Comparison of ENCODE assay signal across 24 mouse cellular contexts in genomic region chr10:57702246-57702645, GRCm38 (mm10).
A peak's percentile ranks its signal among the peaks of the same experiment; 100 is the strongest.
DNase-seq lines count a peak whose midpoint lies in the region; ATAC-seq and TF ChIP-seq lines count a peak whose summit lies in the region.
"Had no signal": no experiment of that assay in that cellular context is flagged by ENCODE, and none has a peak within 500 bp of the region (broad histone marks: within the 10 kb centered on the region; RNA-seq: fewer than 3 reads in every experiment).

No protein-coding gene starts in this region.

- 60% methylated on average over 4 of the region's 4 CpGs for WGBS in lung, embryonic 14.5 days
- 52% methylated on average over 4 of the region's 4 CpGs for WGBS in lung, embryonic 16.5 days
- WGBS in neural tube, embryonic 15.5 days: 88% methylated on average over 4 of the region's 4 CpGs

- no peak for TF ChIP-seq CTCF in lung, embryonic 14.5 days (IDR thresholded peaks at IDR 0.05; ENCODE audit: low read depth)

- H3K9me3 ChIP-seq in lung, embryonic 14.5 days (ENCODE audit: low read depth, low read length): no peaks in the 10 kb centered on the region
- H3K9me3 ChIP-seq in lung, embryonic 16.5 days (ENCODE audit: control insufficient read depth, low read length): no peaks in the 10 kb centered on the region
- no peaks in the 10 kb centered on the region for H3K9me3 ChIP-seq in neural tube, embryonic 15.5 days (replicated peaks)
- H3K9me3 ChIP-seq: embryonic facial prominence, embryonic 13.5 days; embryonic facial prominence, embryonic 15.5 days; forebrain, embryonic 10.5 days; forebrain, embryonic 12.5 days had no signal

- DNase-seq in lung, embryonic 14.5 days: peak; percentile 31
- DNase-seq in lung, postnatal 10 days: peak; percentile 26
- peak; percentile 27 for DNase-seq in lung, postnatal 25 days (ENCODE audit: low spot score)
- no peak for DNase-seq in heart, postnatal 36 days
- DNase-seq in testis, postnatal 14 days (ENCODE audit: low spot score): no peak
- no peak for DNase-seq in embryo, embryonic 10.5 days (ENCODE audit: low spot score)
- DNase-seq: adrenal gland, adult 2 months; adrenal gland, postnatal 10 days; adrenal gland, postnatal 25 days; cerebellum, adult 11 months; cerebellum, adult 18-20 months; cerebellum, adult 9-10 months; cerebellum, postnatal 10 days; cerebellum, postnatal 25 days; embryo, embryonic 11 days had no signal

- intact Hi-C loops in heart, postnatal 36 days (cut with DNase I): no loop called here

- no peak overlapping the region for H3K4me3 ChIP-seq in lung, embryonic 14.5 days (ENCODE audit: low read depth, low read length)
- H3K4me3 ChIP-seq in lung, embryonic 16.5 days (ENCODE audit: low read length): no peak overlapping the region
- H3K4me3 ChIP-seq in neural tube, embryonic 15.5 days (replicated peaks): no peak overlapping the region
- H3K4me3 ChIP-seq: embryonic facial prominence, embryonic 13.5 days; embryonic facial prominence, embryonic 15.5 days; erythroblast, embryonic 14.5 days; forebrain, embryonic 10.5 days; forebrain, embryonic 12.5 days had no signal

- no peak overlapping the region for H3K4me2 ChIP-seq in lung, embryonic 14.5 days
- H3K4me2 ChIP-seq in lung, embryonic 16.5 days (ENCODE audit: low read depth, low read length): no peak overlapping the region
- H3K4me2 ChIP-seq in neural tube, embryonic 15.5 days: no peak overlapping the region
- H3K4me2 ChIP-seq: embryonic facial prominence, embryonic 13.5 days; embryonic facial prominence, embryonic 15.5 days; forebrain, embryonic 12.5 days had no signal

- no peaks in the 10 kb centered on the region for H3K4me1 ChIP-seq in lung, embryonic 14.5 days (ENCODE audit: insufficient read depth)
- H3K4me1 ChIP-seq in lung, embryonic 16.5 days (replicated peaks; ENCODE audit: control insufficient read depth, insufficient read depth, low read length): no peaks in the 10 kb centered on the region
- no peaks in the 10 kb centered on the region for H3K4me1 ChIP-seq in neural tube, embryonic 15.5 days
- H3K4me1 ChIP-seq: embryonic facial prominence, embryonic 13.5 days; embryonic facial prominence, embryonic 15.5 days; forebrain, embryonic 10.5 days; forebrain, embryonic 12.5 days had no signal

- H3K36me3 ChIP-seq in lung, embryonic 14.5 days (ENCODE audit: insufficient read depth): no peaks in the 10 kb centered on the region
- no peaks in the 10 kb centered on the region for H3K36me3 ChIP-seq in lung, embryonic 16.5 days (ENCODE audit: control insufficient read depth, insufficient read depth, low read length)
- no peaks in the 10 kb centered on the region for H3K36me3 ChIP-seq in neural tube, embryonic 15.5 days
- H3K36me3 ChIP-seq: embryonic facial prominence, embryonic 13.5 days; embryonic facial prominence, embryonic 15.5 days; forebrain, embryonic 10.5 days; forebrain, embryonic 12.5 days had no signal

- H3K27ac ChIP-seq in lung, embryonic 14.5 days (ENCODE audit: low read depth): no peak overlapping the region
- peak overlapping the region; percentile 27; the same call in 1 of the 2 replicates for H3K27ac ChIP-seq in lung, embryonic 16.5 days (ENCODE audit: low read length)
- H3K27ac ChIP-seq in neural tube, embryonic 15.5 days (replicated peaks): no peak overlapping the region
- H3K27ac ChIP-seq: embryonic facial prominence, embryonic 13.5 days; embryonic facial prominence, embryonic 15.5 days; forebrain, embryonic 10.5 days; forebrain, embryonic 12.5 days had no signal

- H3K9ac ChIP-seq in lung, embryonic 14.5 days: no peak overlapping the region
- H3K9ac ChIP-seq in lung, embryonic 16.5 days (ENCODE audit: low read length): no peak overlapping the region
- H3K9ac ChIP-seq in neural tube, embryonic 15.5 days (replicated peaks): no peak overlapping the region
- H3K9ac ChIP-seq: embryonic facial prominence, embryonic 13.5 days; embryonic facial prominence, embryonic 15.5 days; forebrain, embryonic 12.5 days had no signal

- no peak for ATAC-seq in lung, embryonic 14.5 days (ENCODE audit: insufficient read depth)
- peak; percentile 43; the same call in 1 of the 2 replicates for ATAC-seq in lung, embryonic 16.5 days (ENCODE audit: low read depth)
- ATAC-seq in neural tube, embryonic 15.5 days (ENCODE audit: low FRiP score): no peak
- ATAC-seq: forebrain, embryonic 14.5 days; forebrain, embryonic 16.5 days had no signal

- no peaks in the 10 kb centered on the region for H3K27me3 ChIP-seq in lung, embryonic 14.5 days (ENCODE audit: insufficient read depth, low read length)
- no peaks in the 10 kb centered on the region for H3K27me3 ChIP-seq in lung, embryonic 16.5 days (ENCODE audit: control insufficient read depth, insufficient read depth, low read depth, low read length)
- no peaks in the 10 kb centered on the region for H3K27me3 ChIP-seq in neural tube, embryonic 15.5 days (replicated peaks)
- H3K27me3 ChIP-seq: embryonic facial prominence, embryonic 13.5 days; embryonic facial prominence, embryonic 15.5 days; forebrain, embryonic 12.5 days had no signal

Comparison
In these comparisons a context has a peak if more than half of its experiments do, and no peak if none do; other contexts are left out.
1. DNase-seq: peak in lung, embryonic 14.5 days (single experiment), lung, postnatal 10 days (single experiment) and lung, postnatal 25 days (single experiment); none in heart, postnatal 36 days (0 of 2), testis, postnatal 14 days (single experiment) and embryo, embryonic 10.5 days (single experiment).